ENCODE assay signal across 24 mouse cellular contexts in genomic region chr11:36276015-36276414, GRCm38 (mm10).
DNase-seq lines count a peak whose midpoint lies in the region; ATAC-seq and TF ChIP-seq lines count a peak whose summit lies in the region.
"Had no signal": no experiment of that assay in that cellular context is flagged by ENCODE, and none has a peak within 500 bp of the region (broad histone marks: within the 10 kb centered on the region; RNA-seq: fewer than 3 reads in every experiment).

No protein-coding gene starts in this region.

- H3K36me3 ChIP-seq in lung, embryonic 14.5 days (ENCODE audit: insufficient read depth): no peaks in the 10 kb centered on the region
- H3K36me3 ChIP-seq: embryonic facial prominence, embryonic 12.5 days; forebrain, embryonic 15.5 days; midbrain, embryonic 12.5 days had no signal

- no peaks in the 10 kb centered on the region for H3K4me1 ChIP-seq in lung, embryonic 14.5 days (ENCODE audit: insufficient read depth)

- 15% methylated on average over 5 of the region's 5 CpGs for WGBS in lung, embryonic 14.5 days

- no peak overlapping the region for H3K9ac ChIP-seq in lung, embryonic 14.5 days
- H3K9ac ChIP-seq: embryonic facial prominence, embryonic 12.5 days; forebrain, embryonic 15.5 days; hindbrain, embryonic 13.5 days; midbrain, embryonic 12.5 days had no signal

- intact Hi-C loops in gastrocnemius, adult 2 months (cut with DNase I): no loop called here

- H3K9me3 ChIP-seq in lung, embryonic 14.5 days (ENCODE audit: low read depth, low read length): no peaks in the 10 kb centered on the region
- H3K9me3 ChIP-seq: embryonic facial prominence, embryonic 12.5 days; forebrain, embryonic 15.5 days; hindbrain, embryonic 13.5 days; midbrain, embryonic 12.5 days had no signal

- H3K27ac ChIP-seq in lung, embryonic 14.5 days (ENCODE audit: low read depth): no peak overlapping the region
- no peak overlapping the region for H3K27ac ChIP-seq in gastrocnemius, adult 2 months
- H3K27ac ChIP-seq: embryonic facial prominence, embryonic 12.5 days; forebrain, embryonic 15.5 days; hindbrain, embryonic 13.5 days; left cerebral cortex, adult 2 months; macrophage; midbrain, embryonic 12.5 days had no signal

- H3K4me3 ChIP-seq in lung, embryonic 14.5 days (ENCODE audit: low read depth, low read length): no peak overlapping the region
- no peak overlapping the region for H3K4me3 ChIP-seq in gastrocnemius, adult 2 months
- H3K4me3 ChIP-seq: embryonic facial prominence, embryonic 12.5 days; forebrain, embryonic 15.5 days; hindbrain, embryonic 13.5 days; left cerebral cortex, adult 2 months; midbrain, embryonic 12.5 days had no signal

- DNase-seq in embryo, embryonic 10.5 days (ENCODE audit: low spot score): peak; percentile 27
- DNase-seq in embryo, embryonic 9.5 days (ENCODE audit: extremely low spot score): no peak
- DNase-seq in Muller cell, postnatal 12 days (ENCODE audit: inconsistent ontology term): peak; percentile 47
- peak; percentile 69 for DNase-seq in lung, embryonic 14.5 days
- DNase-seq in lung, postnatal 36 days: peak; percentile 58
- DNase-seq in MN1 (ENCODE audit: low spot score): no peak
- DNase-seq in gastrocnemius, adult 2 months: no peak
- DNase-seq in ovary, adult 18-20 months (ENCODE audit: low spot score): no peak
- DNase-seq: adrenal gland, postnatal 25 days; cerebellum, adult 11-12 months; cerebellum, postnatal 14 days; gastrocnemius, postnatal 25 days; heart, postnatal 10 days; kidney, adult 9 months; kidney, postnatal 25 days; left cerebral cortex, postnatal 4 days; thymus, postnatal 14 days had no signal

- peak; percentile 44; the same call in 1 of the 2 replicates for ATAC-seq in lung, embryonic 14.5 days (ENCODE audit: insufficient read depth)
- ATAC-seq: activated CD4-positive, CD25-positive, alpha-beta regulatory T cell, adult 4 months; forebrain, embryonic 15.5 days had no signal

- TF ChIP-seq CTCF in lung, embryonic 14.5 days (IDR thresholded peaks at IDR 0.05; ENCODE audit: low read depth): no peak
- TF ChIP-seq CTCF in gastrocnemius, adult 2 months (IDR thresholded peaks at IDR 0.05): no peak

- peaks cover 26% of the 10 kb centered on the region for H3K27me3 ChIP-seq in lung, embryonic 14.5 days (ENCODE audit: insufficient read depth, low read length)
- H3K27me3 ChIP-seq: embryonic facial prominence, embryonic 12.5 days; forebrain, embryonic 15.5 days; hindbrain, embryonic 13.5 days; midbrain, embryonic 12.5 days had no signal

- no peak overlapping the region for H3K4me2 ChIP-seq in lung, embryonic 14.5 days
- H3K4me2 ChIP-seq: embryonic facial prominence, embryonic 12.5 days; forebrain, embryonic 15.5 days; hindbrain, embryonic 13.5 days; midbrain, embryonic 12.5 days had no signal

Comparison
In these comparisons a context has a peak if more than half of its experiments do, and no peak if none do; other contexts are left out.
1. DNase-seq: peak in embryo, embryonic 10.5 days (single experiment), Muller cell, postnatal 12 days (single experiment), lung, embryonic 14.5 days (single experiment) and lung, postnatal 36 days (single experiment); none in embryo, embryonic 9.5 days (single experiment), MN1 (single experiment), gastrocnemius, adult 2 months (single experiment) and ovary, adult 18-20 months (single experiment).